ENCODE assay signal across 9 mouse cellular contexts in genomic region chr1:162895900-162896299, GRCm38 (mm10). TPM values are rescaled to one million over a fixed set of nuclear protein-coding genes. Genes with fewer than 3 reads are reported as not detected.
A peak's percentile ranks its signal among the peaks of the same experiment; 100 is the strongest.
DNase-seq lines count a peak whose midpoint lies in the region; ATAC-seq and TF ChIP-seq lines count a peak whose summit lies in the region.
"Had no signal": no experiment of that assay in that cellular context is flagged by ENCODE, and none has a peak within 500 bp of the region (broad histone marks: within the 10 kb centered on the region; RNA-seq: fewer than 3 reads in every experiment).

No protein-coding gene starts in this region.

- no peaks in the 10 kb centered on the region for H3K9me3 ChIP-seq in kidney, embryonic 14.5 days (ENCODE audit: control insufficient read depth, low read length)
- H3K9me3 ChIP-seq: heart, embryonic 13.5 days had no signal

- H3K36me3 ChIP-seq in testis, adult 2 months (ENCODE audit: control insufficient read depth, insufficient read depth, low read length) = no peaks in the 10 kb centered on the region
- H3K36me3 ChIP-seq in kidney, embryonic 14.5 days (ENCODE audit: control insufficient read depth, insufficient read depth, low read length) = no peaks in the 10 kb centered on the region
- H3K36me3 ChIP-seq: heart, embryonic 13.5 days had no signal

- H3K27me3 ChIP-seq in testis, adult 2 months (ENCODE audit: control insufficient read depth, insufficient read depth, low read length) = no peaks in the 10 kb centered on the region
- H3K27me3 ChIP-seq in kidney, embryonic 14.5 days (ENCODE audit: control insufficient read depth, insufficient read depth, low read length) = no peaks in the 10 kb centered on the region
- H3K27me3 ChIP-seq: heart, embryonic 13.5 days had no signal

- TF ChIP-seq CTCF in testis, adult 2 months (IDR thresholded peaks at IDR 0.05; ENCODE audit: control insufficient read depth, insufficient read depth, insufficient replicate concordance, low read depth, low read length) = peak; percentile 33; the same call in 1 of the 2 replicates
- peak; percentile 61; the same call in 1 of the 2 replicates for TF ChIP-seq CTCF in bone marrow macrophage, adult 2 months (IDR thresholded peaks at IDR 0.05; ENCODE audit: low read depth, low read length)
- peak; percentile 64 for TF ChIP-seq CTCF in lung, adult 2 months (IDR thresholded peaks at IDR 0.05; ENCODE audit: insufficient read depth, low read length)

- no peaks in the 10 kb centered on the region for H3K4me1 ChIP-seq in testis, adult 2 months (ENCODE audit: control insufficient read depth, insufficient read depth, low read length)
- H3K4me1 ChIP-seq in bone marrow macrophage, adult 2 months (ENCODE audit: control insufficient read depth, insufficient read depth, low read length) = no peaks in the 10 kb centered on the region
- H3K4me1 ChIP-seq in kidney, embryonic 14.5 days (ENCODE audit: control insufficient read depth, insufficient read depth, low read length) = no peaks in the 10 kb centered on the region
- H3K4me1 ChIP-seq in lung, adult 2 months (ENCODE audit: control insufficient read depth, insufficient read depth, low read length) = peaks cover 26% of the 10 kb centered on the region
- H3K4me1 ChIP-seq: heart, embryonic 13.5 days had no signal

- H3K4me2 ChIP-seq in kidney, embryonic 14.5 days (replicated peaks; ENCODE audit: low read depth, low read length) = no peak overlapping the region
- H3K4me2 ChIP-seq: heart, embryonic 13.5 days had no signal

- ATAC-seq in kidney, embryonic 14.5 days (ENCODE audit: low FRiP score, low TSS enrichment) = peak; percentile 52; the same call in 1 of the 2 replicates
- no peak for ATAC-seq in inflammation-experienced regulatory T-cells, adult 6 months

- H3K9ac ChIP-seq in kidney, embryonic 14.5 days (ENCODE audit: low read depth, low read length) = no peak overlapping the region
- H3K9ac ChIP-seq: heart, embryonic 13.5 days had no signal

- DNase-seq in testis, postnatal 14 days (ENCODE audit: low spot score) = no peak
- DNase-seq in forelimb bud, embryonic 11.5 days (ENCODE audit: low read depth, low spot score) = peak; percentile 65
- peak; percentile 77 for DNase-seq in lung, adult 2 months
- DNase-seq in ovary, postnatal 14 days (ENCODE audit: low spot score) = peak; percentile 74

- H3K4me3 ChIP-seq in testis, adult 2 months (ENCODE audit: control insufficient read depth, low read depth, low read length) = no peak overlapping the region
- H3K4me3 ChIP-seq in bone marrow macrophage, adult 2 months (ENCODE audit: insufficient read depth, low read length) = no peak overlapping the region
- no peak overlapping the region for H3K4me3 ChIP-seq in kidney, embryonic 14.5 days (ENCODE audit: low read length)
- H3K4me3 ChIP-seq in lung, adult 2 months (replicated peaks; ENCODE audit: extremely low read depth, low read depth, low read length) = peak overlapping the region; percentile 39
- H3K4me3 ChIP-seq: heart, embryonic 13.5 days had no signal

- TF ChIP-seq POLR2A in testis, adult 2 months (IDR thresholded peaks at IDR 0.05; ENCODE audit: control insufficient read depth, low read depth, low read length) = no peak
- TF ChIP-seq POLR2A in bone marrow macrophage, adult 2 months (IDR thresholded peaks at IDR 0.05; ENCODE audit: borderline replicate concordance, low read depth, low read length) = no peak
- no peak for TF ChIP-seq POLR2A in lung, adult 2 months (IDR thresholded peaks at IDR 0.05; ENCODE audit: borderline replicate concordance, extremely low read depth, low read depth, low read length)

- WGBS in kidney, embryonic 14.5 days = 36% methylated on average over 6 of the region's 6 CpGs
- WGBS in lung, adult 2 months = 20% methylated on average over 6 of the region's 6 CpGs

- no peak overlapping the region for H3K27ac ChIP-seq in testis, adult 2 months (ENCODE audit: control insufficient read depth, insufficient read depth, low read depth, low read length)
- no peak overlapping the region for H3K27ac ChIP-seq in bone marrow macrophage, adult 2 months (ENCODE audit: insufficient read depth, low read depth, low read length)
- no peak overlapping the region for H3K27ac ChIP-seq in kidney, embryonic 14.5 days (ENCODE audit: low read depth, low read length)
- H3K27ac ChIP-seq: heart, embryonic 13.5 days had no signal

RNA-seq across cellular contexts. Expression of gene Fmo2, which starts 2.6 kb away (rescaled TPM):
- polyA plus RNA-seq in testis, adult 2 months (2012; rRNA removed) = 2.1 and 2.4 TPM in 2 replicates
- polyA plus RNA-seq in bone marrow macrophage, adult 2 months (2012; ENCODE audit: insufficient read depth, insufficient read length, missing spikeins) = not detected in 2 replicates
- 0.99 and 1.2 TPM in 2 replicates for polyA plus RNA-seq in kidney, embryonic 14.5 days (2014; fragmentation: Nextera tagmentation; extraction: Ambion mirVana)
- polyA plus RNA-seq in lung, adult 2 months (2012; rRNA removed) = 147 and 240 TPM in 2 replicates
- polyA plus RNA-seq in inflammation-experienced regulatory T-cells, adult 6 months (2017; shearing (Covaris generic)) = not detected

RNA-seq across cellular contexts. Expression of gene Fmo1, which starts 29.5 kb away (rescaled TPM):
- 2.9 TPM in 2 replicates for polyA plus RNA-seq in testis, adult 2 months (2012; rRNA removed)
- not detected in 2 replicates for polyA plus RNA-seq in bone marrow macrophage, adult 2 months (2012; ENCODE audit: insufficient read depth, insufficient read length, missing spikeins)
- polyA plus RNA-seq in kidney, embryonic 14.5 days (2014; fragmentation: Nextera tagmentation; extraction: Ambion mirVana) = 8.9 and 17.2 TPM in 2 replicates
- polyA plus RNA-seq in lung, adult 2 months (2012; rRNA removed) = 173 and 219 TPM in 2 replicates
- polyA plus RNA-seq in inflammation-experienced regulatory T-cells, adult 6 months (2017; shearing (Covaris generic)) = 1 to 10 TPM in 1 of 3 experiments, under 1 TPM in 1, not detected in 1; 0.32 to 6.2 TPM

RNA-seq across cellular contexts. Expression of gene Fmo6, which starts 41.4 kb away (rescaled TPM):
- 0.11 TPM in 2 replicates for polyA plus RNA-seq in testis, adult 2 months (2012; rRNA removed)
- not detected in 2 replicates for polyA plus RNA-seq in bone marrow macrophage, adult 2 months (2012; ENCODE audit: insufficient read depth, insufficient read length, missing spikeins)
- polyA plus RNA-seq in kidney, embryonic 14.5 days (2014; fragmentation: Nextera tagmentation; extraction: Ambion mirVana) = 0.12 and 0.44 TPM in 2 replicates
- polyA plus RNA-seq in lung, adult 2 months (2012; rRNA removed) = 0.33 and 0.37 TPM in 2 replicates
- polyA plus RNA-seq in inflammation-experienced regulatory T-cells, adult 6 months (2017; shearing (Covaris generic)) = not detected
- polyA plus RNA-seq: heart, embryonic 13.5 days had no signal

Comparison
In these comparisons a context has a peak if more than half of its experiments do, and no peak if none do; other contexts are left out.
1. RNA of gene Fmo2, which starts 2.6 kb away (polyA plus RNA-seq): 147 to 240 TPM in lung, adult 2 months; 2.1 to 2.4 TPM in testis, adult 2 months, 0.99 to 1.2 TPM in kidney, embryonic 14.5 days, not detected in bone marrow macrophage, adult 2 months and not detected in inflammation-experienced regulatory T-cells, adult 6 months; every median in the first group is over 10 times any median in the second.
2. Peak in every context shown above with its lines, with median percentiles within 50 percentile points of each other: CTCF ChIP-seq.